Mouse (Mus musculus): ENCODE results near the gene Akr1c13. TPM values are rescaled to one million over a fixed set of nuclear protein-coding genes. Genes with fewer than 3 reads are reported as not detected.
"Not testable (repeated sequence)": the region's sequence is repeated elsewhere in the genome, so short reads cannot be mapped to it uniquely, and the experiment has no call there.

The Akr1c13 gene
- total and polyA plus RNA-seq, 2 experiments from 2014 or later = 1.6 TPM; not detected in 1

DNA sequence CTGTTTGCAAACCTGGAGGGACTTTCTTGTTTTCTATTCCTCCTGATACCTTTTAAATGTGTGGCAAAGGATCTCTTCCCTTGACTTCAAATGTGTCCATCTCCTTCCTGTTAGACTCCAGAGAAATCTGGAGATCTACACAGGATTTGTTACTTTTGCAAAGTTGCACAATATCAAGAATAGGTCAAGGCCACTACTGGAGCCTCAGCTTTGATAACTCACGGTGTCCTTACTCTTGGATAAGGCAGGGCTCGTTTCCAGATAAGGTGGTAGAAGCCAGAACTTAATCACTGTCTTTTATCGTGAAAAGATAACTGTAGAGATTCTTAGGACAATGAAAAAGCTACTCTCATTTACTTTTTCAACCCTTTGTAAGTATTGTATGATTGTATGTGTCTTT lies 1.6 kb downstream of the Akr1c13 start:
- ATAC-seq (ENCODE audit: insufficient read depth, low read depth) (no peak), DNase-seq (ENCODE audit: low spot score) (no peak)
- Histone ChIP-seq H3K4me2 (ENCODE audit: low read depth, low read length) (no peak overlapping the region), H3K4me1 (ENCODE audit: control insufficient read depth, insufficient read depth) (no peaks in the 10 kb centered on the region), H3K9ac (replicated peaks; ENCODE audit: low read depth, low read length) (no peak overlapping the region), H3K9me3 (replicated peaks; ENCODE audit: control insufficient read depth, low read length) (no peaks in the 10 kb centered on the region), H3K27me3 (ENCODE audit: control insufficient read depth, insufficient read depth, low read length) (no peaks in the 10 kb centered on the region), H3K27ac (ENCODE audit: low read depth) (no peak overlapping the region), H3K4me3 (ENCODE audit: low read depth, low read length) (no peak overlapping the region), H3K36me3 (replicated peaks; ENCODE audit: control insufficient read depth, insufficient read depth, low read length) (no peaks in the 10 kb centered on the region)
- TF ChIP-seq EP300 (IDR thresholded peaks at IDR 0.05; ENCODE audit: low read depth) (no peak), CTCF (IDR thresholded peaks at IDR 0.05; ENCODE audit: low read depth) (no peak)
- 39% methylated on average over 3 of the region's 3 CpGs for WGBS

GRCm38 (mm10) chr13:4206147-4206903 lies 15.4 kb downstream of the Akr1c13 start:
- TF ChIP-seq CTCF (IDR thresholded peaks at IDR 0.05; ENCODE audit: low read depth) = no peak
- Histone ChIP-seq H3K36me3 (replicated peaks; ENCODE audit: control insufficient read depth, insufficient read depth, low read length) (no peaks in the 10 kb centered on the region), H3K4me1 (ENCODE audit: control insufficient read depth, insufficient read depth) (no peaks in the 10 kb centered on the region), H3K27ac (ENCODE audit: low read depth) (no peak overlapping the region), H3K9ac (replicated peaks; ENCODE audit: low read depth, low read length) (no peak overlapping the region), H3K9me3 (replicated peaks; ENCODE audit: control insufficient read depth, low read length) (no peaks in the 10 kb centered on the region), H3K27me3 (ENCODE audit: control insufficient read depth, insufficient read depth, low read length) (no peaks in the 10 kb centered on the region), H3K4me3 (ENCODE audit: low read depth, low read length) (no peak overlapping the region), H3K4me2 (ENCODE audit: low read depth, low read length) (no peak overlapping the region)
- DNase-seq (ENCODE audit: low spot score) (no peak), ATAC-seq (ENCODE audit: insufficient read depth, low read depth) (no peak)
- 30% methylated on average over 1 of the region's 1 CpGs for WGBS

GRCm38 (mm10) chr13:4211560-4212299 lies 20.8 kb downstream of the Akr1c13 start:
- H3K9ac ChIP-seq (replicated peaks; ENCODE audit: low read depth, low read length) = no peak overlapping the region
- TF ChIP-seq EP300 (IDR thresholded peaks at IDR 0.05; ENCODE audit: low read depth) = no peak
- no peak overlapping the region for H3K4me2 ChIP-seq (ENCODE audit: low read depth, low read length)
- no peak for DNase-seq (ENCODE audit: low spot score)
- H3K27me3 ChIP-seq (ENCODE audit: control insufficient read depth, insufficient read depth, low read length) = no peaks in the 10 kb centered on the region
- H3K9me3 ChIP-seq (replicated peaks; ENCODE audit: control insufficient read depth, low read length) = no peaks in the 10 kb centered on the region
- H3K27ac ChIP-seq (ENCODE audit: low read depth) = no peak overlapping the region
- H3K4me1 ChIP-seq (ENCODE audit: control insufficient read depth, insufficient read depth) = no peaks in the 10 kb centered on the region
- 73% methylated on average over 18 of the region's 20 CpGs for WGBS
- no peaks in the 10 kb centered on the region for H3K36me3 ChIP-seq (replicated peaks; ENCODE audit: control insufficient read depth, insufficient read depth, low read length)
- ATAC-seq (ENCODE audit: insufficient read depth, low read depth) = no peak
- H3K4me3 ChIP-seq (ENCODE audit: low read depth, low read length) = no peak overlapping the region

- Histone ChIP-seq H3K36me3 (replicated peaks; ENCODE audit: control insufficient read depth, insufficient read depth, low read length) (no peaks in the 10 kb centered on the region), H3K27ac (ENCODE audit: low read depth) (no peak overlapping the region), H3K9me3 (replicated peaks; ENCODE audit: control insufficient read depth, low read length) (no peaks in the 10 kb centered on the region), H3K4me3 (ENCODE audit: low read depth, low read length) (no peak overlapping the region), H3K9ac (replicated peaks; ENCODE audit: low read depth, low read length) (no peak overlapping the region), H3K4me1 (ENCODE audit: control insufficient read depth, insufficient read depth) (no peaks in the 10 kb centered on the region), H3K4me2 (ENCODE audit: low read depth, low read length) (no peak overlapping the region), H3K27me3 (ENCODE audit: control insufficient read depth, insufficient read depth, low read length) (no peaks in the 10 kb centered on the region)
- 52% methylated on average over 3 of the region's 3 CpGs for WGBS
- TF ChIP-seq CTCF (IDR thresholded peaks at IDR 0.05; ENCODE audit: low read depth) (no peak), EP300 (IDR thresholded peaks at IDR 0.05; ENCODE audit: low read depth) (no peak)
- DNase-seq (ENCODE audit: low spot score) (no peak), ATAC-seq (ENCODE audit: insufficient read depth, low read depth) (no peak)
These were observed 21.4 kb downstream of the Akr1c13 start for GRCm38 (mm10) chr13:4212309-4212708.

GRCm38 (mm10) chr13:4215496-4215895 lies 24.5 kb downstream of the Akr1c13 start:
- not testable (repeated sequence) for ATAC-seq (ENCODE audit: insufficient read depth, low read depth); H3K4me1 ChIP-seq (ENCODE audit: control insufficient read depth, insufficient read depth); H3K4me3 ChIP-seq (ENCODE audit: low read depth, low read length); H3K9me3 ChIP-seq (replicated peaks; ENCODE audit: control insufficient read depth, low read length); H3K27me3 ChIP-seq (ENCODE audit: control insufficient read depth, insufficient read depth, low read length); DNase-seq (ENCODE audit: low spot score); H3K36me3 ChIP-seq (replicated peaks; ENCODE audit: control insufficient read depth, insufficient read depth, low read length); H3K27ac ChIP-seq (ENCODE audit: low read depth); H3K9ac ChIP-seq (replicated peaks; ENCODE audit: low read depth, low read length); H3K4me2 ChIP-seq (ENCODE audit: low read depth, low read length)
- WGBS = 82% methylated on average over 1 of the region's 1 CpGs
